Mouse (Mus musculus) MEL (cell line): ENCODE results near the gene Armcx5.

Experiments
- CTCF ChIP-seq, 3 experiments: IDR thresholded peaks in 2 of 3; conservative IDR thresholded peaks in 1 of 3; 2 replicates each; pipeline ENCODE4 v1.5.1; 2011 to 2012; ENCODE audit warnings: low read length in 3 of 3, low read depth in 2 of 3, mild to moderate bottlenecking in 2 of 3, improper control_type of control experiment in 1 of 3, inconsistent platforms in 1 of 3, mixed read lengths in 1 of 3, moderate library complexity in 1 of 3; ENCODE audit not compliant: control insufficient read depth in 1 of 3, insufficient read depth in 1 of 3, poor library complexity in 1 of 3, severe bottlenecking in 1 of 3
- HCFC1 ChIP-seq: IDR thresholded peaks from 2 replicates; pipeline ENCODE4 v1.6.1; 2012; ENCODE audit warnings: low read depth, mild to moderate bottlenecking, inconsistent platforms, low read length, improper control_type of control experiment, moderate library complexity
- MAX ChIP-seq: IDR thresholded peaks from 2 replicates; pipeline ENCODE4 v1.6.1; 2011; ENCODE audit warnings: low read length, improper control_type of control experiment
- POLR2A ChIP-seq, 2 experiments: IDR thresholded peaks; 2 replicates each; pipeline ENCODE4 v1.6.1; 2011 to 2012; ENCODE audit warnings: low read length in 2 of 2, mild to moderate bottlenecking in 2 of 2, control low read depth in 1 of 2, improper control_type of control experiment in 1 of 2, low read depth in 1 of 2, moderate library complexity in 1 of 2; ENCODE audit not compliant: control insufficient read depth in 1 of 2, insufficient read depth in 1 of 2, poor library complexity in 1 of 2
- SMC3 ChIP-seq: IDR thresholded peaks from 2 replicates; pipeline ENCODE4 v1.6.1; 2011; ENCODE audit warnings: low read depth, low read length, improper control_type of control experiment
- ZMIZ1 ChIP-seq: IDR thresholded peaks from 2 replicates; pipeline ENCODE4 v1.6.1; 2012; ENCODE audit warnings: low read depth, mild to moderate bottlenecking, inconsistent platforms, low read length, improper control_type of control experiment, moderate library complexity

DNA sequence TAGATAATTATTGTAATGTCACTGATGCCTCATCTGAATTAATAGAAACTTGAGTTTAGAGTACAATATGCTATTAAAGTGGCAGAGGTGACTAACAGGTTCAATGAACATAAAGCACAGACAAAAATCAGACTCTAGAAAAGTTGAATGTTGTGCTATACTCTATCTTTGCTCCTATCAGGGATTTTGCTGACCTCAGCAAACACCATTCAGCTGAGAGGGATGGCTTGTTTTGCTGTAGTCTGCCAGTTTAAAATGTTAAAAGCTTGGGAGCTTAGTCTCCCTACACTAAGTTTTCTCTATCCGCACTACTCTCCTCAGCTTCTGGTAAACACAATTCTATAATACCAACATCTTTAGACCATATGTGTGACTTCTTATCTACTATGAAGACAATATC is 39.4 kb upstream of the Armcx5 start:
- TF ChIP-seq CTCF (IDR thresholded peaks at IDR 0.05 in 2 of 3, conservative IDR thresholded peaks at IDR 0.05 in 1 of 3; ENCODE audit: control insufficient read depth in 1 of 3, insufficient read depth in 1 of 3, low read depth in 2 of 3, low read length in 3 of 3, poor library complexity in 1 of 3, severe bottlenecking in 1 of 3) (no peak), ZMIZ1 (no peak), MAX (no peak), SMC3 (no peak), POLR2A (IDR thresholded peaks at IDR 0.05; ENCODE audit: control insufficient read depth in 1 of 2, insufficient read depth in 1 of 2, low read depth in 1 of 2, low read length in 2 of 2, poor library complexity in 1 of 2) (no peak), HCFC1 (no peak)
